Comparison of ENCODE assay signal across 19 mouse cellular contexts in genomic region chr8:114599555-114599954, GRCm38 (mm10).
DNase-seq lines count a peak whose midpoint lies in the region; ATAC-seq and TF ChIP-seq lines count a peak whose summit lies in the region.
"Had no signal": no experiment of that assay in that cellular context is flagged by ENCODE, and none has a peak within 500 bp of the region (broad histone marks: within the 10 kb centered on the region; RNA-seq: fewer than 3 reads in every experiment).

No protein-coding gene starts in this region.

- TF ChIP-seq CTCF in testis, adult 2 months (IDR thresholded peaks at IDR 0.05; ENCODE audit: control insufficient read depth, insufficient read depth, insufficient replicate concordance, low read depth, low read length) = no peak
- TF ChIP-seq CTCF in thymus, adult 2 months (IDR thresholded peaks at IDR 0.05; ENCODE audit: borderline replicate concordance, control insufficient read depth, extremely low read depth, insufficient read depth, low read length, poor library complexity) = no peak

- no peak for TF ChIP-seq POLR2A in testis, adult 2 months (IDR thresholded peaks at IDR 0.05; ENCODE audit: control insufficient read depth, low read depth, low read length)
- no peak for TF ChIP-seq POLR2A in thymus, adult 2 months (IDR thresholded peaks at IDR 0.05; ENCODE audit: control insufficient read depth, extremely low read depth, insufficient read depth, low read length, poor library complexity)

- no peak overlapping the region for H3K4me2 ChIP-seq in kidney, embryonic 14.5 days (replicated peaks; ENCODE audit: low read depth, low read length)
- H3K4me2 ChIP-seq: heart, embryonic 15.5 days; hindbrain, embryonic 15.5 days had no signal

- 0 out of 2 replicates have a peak, but pooled peaks cover 3% of the 10 kb centered on the region for H3K9me3 ChIP-seq in kidney, embryonic 14.5 days (ENCODE audit: control insufficient read depth, low read length)
- H3K9me3 ChIP-seq: heart, embryonic 15.5 days; hindbrain, embryonic 15.5 days had no signal

- WGBS in kidney, embryonic 14.5 days = 20% methylated on average over 10 of the region's 10 CpGs
- WGBS in thymus, adult 2 months = 90% methylated on average over 10 of the region's 10 CpGs

- peaks cover 17% of the 10 kb centered on the region; the same call in 1 of the 2 replicates for H3K4me1 ChIP-seq in kidney, embryonic 14.5 days (ENCODE audit: control insufficient read depth, insufficient read depth, low read length)
- peaks cover 4% of the 10 kb centered on the region for H3K4me1 ChIP-seq in testis, adult 2 months (ENCODE audit: control insufficient read depth, insufficient read depth, low read length)
- H3K4me1 ChIP-seq in thymus, adult 2 months (replicated peaks; ENCODE audit: control insufficient read depth, insufficient read depth, low read length) = no peaks in the 10 kb centered on the region

- no peaks in the 10 kb centered on the region for H3K27me3 ChIP-seq in kidney, embryonic 14.5 days (ENCODE audit: control insufficient read depth, insufficient read depth, low read length)
- H3K27me3 ChIP-seq in testis, adult 2 months (ENCODE audit: control insufficient read depth, insufficient read depth, low read length) = no peaks in the 10 kb centered on the region
- H3K27me3 ChIP-seq in thymus, adult 2 months (ENCODE audit: control insufficient read depth, insufficient read depth, low read length) = no peaks in the 10 kb centered on the region
- H3K27me3 ChIP-seq: heart, embryonic 15.5 days; neural tube, embryonic 13.5 days had no signal

- H3K9ac ChIP-seq in kidney, embryonic 14.5 days (ENCODE audit: low read depth, low read length) = no peak overlapping the region
- H3K9ac ChIP-seq: heart, embryonic 15.5 days; hindbrain, embryonic 15.5 days; neural tube, embryonic 13.5 days had no signal

- ATAC-seq in cerebellum, adult (ENCODE audit: insufficient number of reproducible peaks, low FRiP score, low TSS enrichment) = 0 out of 2 replicates have a peak, but pooled peaks have one; percentile 1
- peak; percentile 24; the same call in 1 of the 2 replicates for ATAC-seq in kidney, embryonic 14.5 days (ENCODE audit: low FRiP score, low TSS enrichment)

- H3K4me3 ChIP-seq in kidney, embryonic 14.5 days (ENCODE audit: low read length) = no peak overlapping the region
- H3K4me3 ChIP-seq in testis, adult 2 months (ENCODE audit: control insufficient read depth, low read depth, low read length) = no peak overlapping the region
- no peak overlapping the region for H3K4me3 ChIP-seq in thymus, adult 2 months (ENCODE audit: control insufficient read depth, insufficient read depth, low read length)
- H3K4me3 ChIP-seq: heart, embryonic 15.5 days; hindbrain, embryonic 15.5 days; neural tube, embryonic 13.5 days had no signal

- no peak overlapping the region for H3K27ac ChIP-seq in kidney, embryonic 14.5 days (ENCODE audit: low read depth, low read length)
- H3K27ac ChIP-seq in testis, adult 2 months (ENCODE audit: control insufficient read depth, insufficient read depth, low read depth, low read length) = 0 out of 2 replicates have a peak overlapping the region, but pooled peaks have one; percentile 3
- no peak overlapping the region for H3K27ac ChIP-seq in thymus, adult 2 months (ENCODE audit: control insufficient read depth, insufficient read depth, low read length)
- H3K27ac ChIP-seq: heart, embryonic 15.5 days; hindbrain, embryonic 15.5 days; neural tube, embryonic 13.5 days had no signal

- no peaks in the 10 kb centered on the region for H3K36me3 ChIP-seq in kidney, embryonic 14.5 days (ENCODE audit: control insufficient read depth, insufficient read depth, low read length)
- no peaks in the 10 kb centered on the region for H3K36me3 ChIP-seq in testis, adult 2 months (ENCODE audit: control insufficient read depth, insufficient read depth, low read length)
- no peaks in the 10 kb centered on the region for H3K36me3 ChIP-seq in thymus, adult 2 months (ENCODE audit: control insufficient read depth, insufficient read depth, low read length)
- H3K36me3 ChIP-seq: heart, embryonic 15.5 days; hindbrain, embryonic 15.5 days; neural tube, embryonic 13.5 days had no signal

- DNase-seq in cerebellum, adult 11 months = no peak
- no peak for DNase-seq in kidney, postnatal 25 days
- no peak for DNase-seq in testis, postnatal 14 days (ENCODE audit: low spot score)
- DNase-seq in thymus, adult 2 months = no peak
- no peak for DNase-seq in urinary bladder, postnatal 10 days (ENCODE audit: low spot score)
- DNase-seq: adrenal gland, postnatal 10 days; heart, adult 11 months; kidney, adult 11 months; layer of hippocampus, postnatal 36 days; lung, adult 18-20 months; lung, postnatal 36 days; right cerebral cortex, postnatal 4 days; thymus, postnatal 14 days had no signal
